Mouse (Mus musculus): ENCODE data around the gene Olfr1342. TPM values are rescaled to one million over a fixed set of nuclear protein-coding genes. Genes with fewer than 3 reads are reported as not detected.
A peak's percentile ranks its signal among the peaks of the same experiment; 100 is the strongest.

The Olfr1342 gene
- polyA plus RNA-seq, 1 experiment from 2014 or later: not detected

GRCm38 (mm10) chr4:118658652-118659051 lies 33.9 kb downstream of the Olfr1342 start, which contains the start of gene Olfr62:
TSS of gene Olfr62 (plus strand) at chr4:118658952.
- Histone ChIP-seq H3K36me3 (replicated peaks) (no peaks in the 10 kb centered on the region), H3K9ac (no peak within 1 kb of the TSS), H3K4me1 (no peaks in the 10 kb centered on the region), H3K4me3 (replicated peaks) (no peak within 1 kb of the TSS), H3K9me3 (no peaks in the 10 kb centered on the region), H3K27ac (no peak within 1 kb of the TSS), H3K27me3 (no peaks in the 10 kb centered on the region), H3K4me2 (no peak within 1 kb of the TSS)
- ATAC-seq (ENCODE audit: low FRiP score): no peak

GRCm38 (mm10) chr4:118645234-118645633 lies 47.3 kb downstream of the Olfr1342 start:
- H3K27me3 ChIP-seq: no peaks in the 10 kb centered on the region
- H3K36me3 ChIP-seq (replicated peaks): no peaks in the 10 kb centered on the region
- ATAC-seq (ENCODE audit: low FRiP score): peak; percentile 39; the same call in 1 of the 2 replicates
- 7% methylated on average over 2 of the region's 2 CpGs for WGBS
- no peak overlapping the region for H3K9ac ChIP-seq
- H3K9me3 ChIP-seq: no peaks in the 10 kb centered on the region
- peaks cover 8% of the 10 kb centered on the region; the same call in 1 of the 2 replicates for H3K4me1 ChIP-seq
- H3K4me3 ChIP-seq (replicated peaks): no peak overlapping the region
- no peak overlapping the region for H3K27ac ChIP-seq
- H3K4me2 ChIP-seq: no peak overlapping the region

- H3K4me3 ChIP-seq (replicated peaks): no peak overlapping the region
- H3K4me2 ChIP-seq: peak overlapping the region; percentile 34
- no peaks in the 10 kb centered on the region for H3K9me3 ChIP-seq
- WGBS: 46% methylated on average over 20 of the region's 20 CpGs
- no peak overlapping the region for H3K27ac ChIP-seq
- H3K27me3 ChIP-seq: no peaks in the 10 kb centered on the region
- no peaks in the 10 kb centered on the region for H3K36me3 ChIP-seq (replicated peaks)
- H3K4me1 ChIP-seq: peaks cover 8% of the 10 kb centered on the region; the same call in 1 of the 2 replicates
- H3K9ac ChIP-seq: no peak overlapping the region
- ATAC-seq (ENCODE audit: low FRiP score): no peak
Observed at GRCm38 (mm10) chr4:118642346-118643190, 50.0 kb downstream of the Olfr1342 start.

Other genes with a start within 250 kb of the Olfr1342 start
- 0.37 and 0.95 TPM in 2 replicates for gene Mpl, start 235.2 kb downstream of the Olfr1342 start, polyA plus RNA-seq (2016; fragmentation: Nextera tagmentation; extraction: Ambion mirVana)
- 15.4 and 15.6 TPM in 2 replicates for gene Tie1, start 202.7 kb downstream of the Olfr1342 start, polyA plus RNA-seq (2016; fragmentation: Nextera tagmentation; extraction: Ambion mirVana)
- 0.27 and 0.35 TPM in 2 replicates for gene 2610528J11Rik, start 165.8 kb downstream of the Olfr1342 start, polyA plus RNA-seq (2016; fragmentation: Nextera tagmentation; extraction: Ambion mirVana)
- 0.36 TPM in 1 of 2 replicates, not detected in the other for gene Tmem125, start 148.7 kb downstream of the Olfr1342 start, polyA plus RNA-seq (2016; fragmentation: Nextera tagmentation; extraction: Ambion mirVana)
- 0.74 and 0.89 TPM in 2 replicates for gene Cfap57, start 72.0 kb downstream of the Olfr1342 start, polyA plus RNA-seq (2016; fragmentation: Nextera tagmentation; extraction: Ambion mirVana)
- 193 and 200 TPM in 2 replicates for gene Ebna1bp2, start 72.0 kb downstream of the Olfr1342 start, polyA plus RNA-seq (2016; fragmentation: Nextera tagmentation; extraction: Ambion mirVana)
- gene Olfr62, start 33.8 kb downstream of the Olfr1342 start, polyA plus RNA-seq (2016; fragmentation: Nextera tagmentation; extraction: Ambion mirVana): not detected in 2 replicates
- not detected in 2 replicates for gene Olfr1341, start 10.8 kb upstream of the Olfr1342 start, polyA plus RNA-seq (2016; fragmentation: Nextera tagmentation; extraction: Ambion mirVana)
- not detected in 2 replicates for gene Olfr1340, start 27.4 kb upstream of the Olfr1342 start, polyA plus RNA-seq (2016; fragmentation: Nextera tagmentation; extraction: Ambion mirVana)
- not detected in 2 replicates for gene Olfr1339, start 39.4 kb upstream of the Olfr1342 start, polyA plus RNA-seq (2016; fragmentation: Nextera tagmentation; extraction: Ambion mirVana)
- gene Olfr1338, start 66.0 kb upstream of the Olfr1342 start, polyA plus RNA-seq (2016; fragmentation: Nextera tagmentation; extraction: Ambion mirVana): not detected in 2 replicates
- gene Olfr1337, start 89.8 kb upstream of the Olfr1342 start, polyA plus RNA-seq (2016; fragmentation: Nextera tagmentation; extraction: Ambion mirVana): not detected in 2 replicates
- not detected in 2 replicates for gene Olfr1335, start 117.2 kb upstream of the Olfr1342 start, polyA plus RNA-seq (2016; fragmentation: Nextera tagmentation; extraction: Ambion mirVana)
- not detected in 2 replicates for gene Olfr1333, start 143.5 kb upstream of the Olfr1342 start, polyA plus RNA-seq (2016; fragmentation: Nextera tagmentation; extraction: Ambion mirVana)
- gene Olfr1331, start 171.9 kb upstream of the Olfr1342 start, polyA plus RNA-seq (2016; fragmentation: Nextera tagmentation; extraction: Ambion mirVana): not detected in 2 replicates
- not detected in 2 replicates for gene Olfr1330, start 195.8 kb upstream of the Olfr1342 start, polyA plus RNA-seq (2016; fragmentation: Nextera tagmentation; extraction: Ambion mirVana)
- gene Olfr1329, start 224.7 kb upstream of the Olfr1342 start, polyA plus RNA-seq (2016; fragmentation: Nextera tagmentation; extraction: Ambion mirVana): not detected in 2 replicates
- not detected in 2 replicates for gene Olfr1328, start 245.9 kb upstream of the Olfr1342 start, polyA plus RNA-seq (2016; fragmentation: Nextera tagmentation; extraction: Ambion mirVana)

All from forebrain, embryonic 12.5 days (tissue).